Mouse (Mus musculus): Measurements from ENCODE around the gene Dzip3. TPM values are rescaled to one million over a fixed set of nuclear protein-coding genes. Genes with fewer than 3 reads are reported as not detected.

The Dzip3 gene
- polyA plus RNA-seq, 1 experiment from 2014 or later = 4.9 TPM

Other genes starting within 250 kb of the Dzip3 start
- gene Trat1, start 222.1 kb downstream of the Dzip3 start, polyA plus RNA-seq (2015; fragmentation: Nextera tagmentation; extraction: Ambion mirVana) = not detected in 2 replicates
- gene Retnlb, start 177.3 kb downstream of the Dzip3 start, polyA plus RNA-seq (2015; fragmentation: Nextera tagmentation; extraction: Ambion mirVana) = not detected in 2 replicates
- gene Retnla, start 151.6 kb downstream of the Dzip3 start, polyA plus RNA-seq (2015; fragmentation: Nextera tagmentation; extraction: Ambion mirVana) = not detected in 2 replicates
- 12.3 and 17.4 TPM in 2 replicates for gene Retnlg, start 121.5 kb downstream of the Dzip3 start, polyA plus RNA-seq (2015; fragmentation: Nextera tagmentation; extraction: Ambion mirVana)
- 16.4 and 17.5 TPM in 2 replicates for gene Cip2a, start within 50 bp of the Dzip3 start, polyA plus RNA-seq (2015; fragmentation: Nextera tagmentation; extraction: Ambion mirVana)
- gene Myh15, start 63.3 kb upstream of the Dzip3 start, polyA plus RNA-seq (2015; fragmentation: Nextera tagmentation; extraction: Ambion mirVana) = not detected in 2 replicates